Mouse (Mus musculus) ES-E14 (cell line): ENCODE measurements around the gene Pcgf3.

Experiments used
- HCFC1 ChIP-seq: IDR thresholded peaks from 2 replicates; pipeline ENCODE4 v1.6.1; 2012; ENCODE audit warnings: low read length, inconsistent platforms, borderline replicate concordance; ENCODE audit not compliant: insufficient read depth
- MAFK ChIP-seq: IDR thresholded peaks from 2 replicates; pipeline ENCODE4 v1.6.1; 2014; ENCODE audit warnings: mild to moderate bottlenecking, low read depth, low read length, inconsistent platforms; ENCODE audit not compliant: insufficient read depth
- ZNF384 ChIP-seq: IDR thresholded peaks from 2 replicates; pipeline ENCODE4 v1.6.1; 2012; ENCODE audit warnings: low read depth, low read length, inconsistent platforms

DNA sequence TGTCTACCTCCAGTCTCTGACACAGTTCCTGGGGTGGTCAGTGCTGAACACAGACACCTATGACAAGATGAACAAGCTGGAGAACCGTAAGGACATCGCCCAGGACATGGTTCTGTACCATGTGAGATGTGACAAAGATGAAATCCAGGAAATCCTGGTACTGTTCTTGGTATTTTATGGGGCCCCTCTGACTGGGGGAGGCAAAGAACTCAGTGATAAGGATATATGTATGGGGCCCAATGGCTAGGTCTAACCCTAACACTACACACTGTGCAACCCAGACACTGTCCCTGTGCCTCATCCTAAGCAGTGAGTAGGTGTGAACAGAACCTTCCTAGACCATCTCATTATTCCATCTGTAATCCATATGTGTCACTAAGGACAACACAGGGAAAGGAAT, 37.6 kb upstream of the Pcgf3 start:
- TF ChIP-seq ZNF384 (no peak), MAFK (no peak), HCFC1 (no peak)
